Mouse (Mus musculus) forebrain, embryonic 16.5 days (tissue): ENCODE results near the gene Sgms2. TPM values are rescaled to one million over a fixed set of nuclear protein-coding genes. Genes with fewer than 3 reads are reported as not detected.
A peak's percentile ranks its signal among the peaks of the same experiment; 100 is the strongest.

ENCODE experiments used
- ATAC-seq: fragments of 200-750 bp; cut with Nextera tagmentation; 2 replicates; pipeline ENCODE4 v1.8.0; 2017; ENCODE audit warnings: mild to moderate bottlenecking, moderate library complexity
- H3K27ac ChIP-seq: fragments of 300-500 bp; sonication (generic); 2 replicates; pipeline ENCODE4 v1.5.1; 2014; ENCODE audit warnings: low read length, control low read depth
- H3K27me3 ChIP-seq: fragments of 300-500 bp; sonication (generic); replicated peaks from 2 replicates; pipeline ENCODE4 v1.6.1; 2014; ENCODE audit warnings: low read length; ENCODE audit not compliant: control insufficient read depth, insufficient read depth
- H3K36me3 ChIP-seq: fragments of 300-500 bp; sonication (generic); 2 replicates; pipeline ENCODE4 v1.6.1; 2014; ENCODE audit not compliant: control insufficient read depth, insufficient read depth
- H3K4me1 ChIP-seq: fragments of 300-500 bp; sonication (generic); replicated peaks from 2 replicates; pipeline ENCODE4 v1.6.1; 2014; ENCODE audit warnings: low read length; ENCODE audit not compliant: control insufficient read depth, insufficient read depth
- H3K4me2 ChIP-seq: fragments of 300-500 bp; sonication (generic); 2 replicates; pipeline ENCODE4 v1.6.1; 2014; ENCODE audit warnings: mild to moderate bottlenecking, low read length, control low read depth
- H3K4me3 ChIP-seq: fragments of 300-500 bp; sonication (generic); replicated peaks from 2 replicates; pipeline ENCODE4 v1.5.1; 2014; ENCODE audit warnings: mild to moderate bottlenecking, low read length, control low read depth
- H3K9ac ChIP-seq: fragments of 300-500 bp; sonication (generic); replicated peaks from 2 replicates; pipeline ENCODE4 v1.6.1; 2014; ENCODE audit warnings: low read depth, low read length, control low read depth
- H3K9me3 ChIP-seq: fragments of 300-500 bp; sonication (generic); 2 replicates; pipeline ENCODE4 v1.6.1; 2016; ENCODE audit warnings: low read length; ENCODE audit not compliant: control insufficient read depth
- WGBS: fragments of 180-500 bp; shearing (Covaris S2); extraction: QIAGEN DNeasy Blood & Tissue Kit; methylation state at CpG from one replicate; pipeline ENCODE4 v1.1.7; 2014; 5-methylcytosine and 5-hydroxymethylcytosine counted together
- polyA plus RNA-seq: library from polyadenylated mRNA; unstranded; fragments of >200 nt; fragmentation: Nextera tagmentation; extraction: Ambion mirVana; gene quantifications from 2 replicates; pipeline ENCODE4 v1.2.1, GENCODE M21; 2015

The Sgms2 gene
- polyA plus RNA-seq, 1 experiment from 2014 or later: 1.0 TPM

- Histone ChIP-seq H3K4me3 (no peak overlapping the region), H3K9me3 (no peaks in the 10 kb centered on the region), H3K27me3 (no peaks in the 10 kb centered on the region), H3K9ac (no peak overlapping the region), H3K36me3 (no peaks in the 10 kb centered on the region), H3K4me1 (peaks cover 4% of the 10 kb centered on the region), H3K27ac (no peak overlapping the region), H3K4me2 (no peak overlapping the region)
- WGBS: 98% methylated on average over 10 of the region's 10 CpGs
- ATAC-seq: no peak
Measured at GRCm38 (mm10) chr3:131476002-131476401, 15.2 kb downstream of the Sgms2 start.

GRCm38 (mm10) chr3:131474526-131474925, 16.7 kb downstream of the Sgms2 start:
- no peak overlapping the region for H3K4me2 ChIP-seq
- peaks cover 4% of the 10 kb centered on the region for H3K4me1 ChIP-seq
- no peaks in the 10 kb centered on the region for H3K36me3 ChIP-seq
- WGBS: 81% methylated on average over 13 of the region's 13 CpGs
- no peak for ATAC-seq
- H3K27ac ChIP-seq: no peak overlapping the region
- no peaks in the 10 kb centered on the region for H3K27me3 ChIP-seq
- no peaks in the 10 kb centered on the region for H3K9me3 ChIP-seq
- H3K4me3 ChIP-seq: no peak overlapping the region
- H3K9ac ChIP-seq: no peak overlapping the region

GRCm38 (mm10) chr3:131473496-131473895, 17.7 kb downstream of the Sgms2 start:
- H3K9me3 ChIP-seq: no peaks in the 10 kb centered on the region
- no peak overlapping the region for H3K9ac ChIP-seq
- no peak overlapping the region for H3K4me2 ChIP-seq
- H3K4me1 ChIP-seq: peaks cover 4% of the 10 kb centered on the region
- peak; percentile 35; the same call in 1 of the 2 replicates for ATAC-seq
- 38% methylated on average over 1 of the region's 1 CpGs for WGBS
- no peak overlapping the region for H3K4me3 ChIP-seq
- H3K27me3 ChIP-seq: no peaks in the 10 kb centered on the region
- H3K36me3 ChIP-seq: no peaks in the 10 kb centered on the region
- no peak overlapping the region for H3K27ac ChIP-seq

DNA sequence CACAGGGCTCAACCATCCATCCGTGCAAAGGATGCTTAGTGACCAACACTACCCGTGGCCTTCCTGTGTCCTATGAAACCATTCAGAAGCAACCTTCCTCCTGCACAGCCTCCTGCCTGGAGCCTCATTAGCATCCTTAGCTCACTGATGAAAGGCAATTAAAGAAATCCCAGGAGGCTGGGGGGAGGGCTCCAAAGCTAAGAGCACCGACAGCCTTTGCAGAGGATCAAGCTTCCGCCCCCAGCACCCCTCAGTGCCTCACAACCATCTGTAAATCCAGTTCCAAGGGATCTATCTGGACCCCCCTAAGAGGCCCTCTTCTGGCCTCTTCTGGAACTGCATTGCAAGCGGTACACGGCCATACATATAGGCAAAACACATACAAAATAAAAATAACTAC, 19.4 kb downstream of the Sgms2 start:
- Histone ChIP-seq H3K27me3 (no peaks in the 10 kb centered on the region), H3K27ac (no peak overlapping the region), H3K4me1 (peaks cover 4% of the 10 kb centered on the region), H3K4me3 (no peak overlapping the region), H3K9me3 (no peaks in the 10 kb centered on the region), H3K9ac (no peak overlapping the region), H3K36me3 (no peaks in the 10 kb centered on the region), H3K4me2 (no peak overlapping the region)
- 35% methylated on average over 6 of the region's 6 CpGs for WGBS
- ATAC-seq: peak; percentile 51

DNA sequence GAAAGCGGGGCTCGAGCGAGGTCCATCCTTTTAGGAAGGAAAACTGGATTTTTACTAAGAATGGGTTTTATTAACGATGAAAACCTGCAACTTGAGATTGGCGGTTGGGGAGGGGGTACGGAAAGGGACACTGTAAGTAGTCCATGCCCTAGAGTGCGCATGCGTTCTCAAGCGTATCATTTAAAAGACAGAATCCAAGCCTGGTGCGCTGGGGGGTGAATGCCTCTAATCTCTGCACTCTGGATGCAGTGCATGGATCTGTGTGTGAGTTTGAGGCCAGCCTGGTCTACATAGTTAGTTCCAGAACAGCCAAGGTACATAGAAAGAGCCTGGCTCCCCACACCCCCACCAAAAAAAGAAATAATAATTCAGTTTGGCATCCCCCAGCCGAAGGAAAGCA, 19.8 kb downstream of the Sgms2 start:
- peaks cover 4% of the 10 kb centered on the region for H3K4me1 ChIP-seq
- no peaks in the 10 kb centered on the region for H3K9me3 ChIP-seq
- no peaks in the 10 kb centered on the region for H3K36me3 ChIP-seq
- no peak overlapping the region for H3K27ac ChIP-seq
- H3K4me3 ChIP-seq: no peak overlapping the region
- WGBS: 46% methylated on average over 11 of the region's 11 CpGs
- H3K27me3 ChIP-seq: no peaks in the 10 kb centered on the region
- ATAC-seq: peak; percentile 43; the same call in 1 of the 2 replicates
- H3K9ac ChIP-seq: no peak overlapping the region
- H3K4me2 ChIP-seq: no peak overlapping the region

- WGBS: 39% methylated on average over 9 of the region's 9 CpGs
- Histone ChIP-seq H3K27ac (no peak overlapping the region), H3K4me1 (peaks cover 4% of the 10 kb centered on the region), H3K4me3 (no peak overlapping the region), H3K36me3 (no peaks in the 10 kb centered on the region), H3K9ac (no peak overlapping the region), H3K9me3 (no peaks in the 10 kb centered on the region), H3K27me3 (no peaks in the 10 kb centered on the region), H3K4me2 (no peak overlapping the region)
- peak; percentile 62 for ATAC-seq
Measured at GRCm38 (mm10) chr3:131470837-131471236, 20.4 kb downstream of the Sgms2 start.

DNA sequence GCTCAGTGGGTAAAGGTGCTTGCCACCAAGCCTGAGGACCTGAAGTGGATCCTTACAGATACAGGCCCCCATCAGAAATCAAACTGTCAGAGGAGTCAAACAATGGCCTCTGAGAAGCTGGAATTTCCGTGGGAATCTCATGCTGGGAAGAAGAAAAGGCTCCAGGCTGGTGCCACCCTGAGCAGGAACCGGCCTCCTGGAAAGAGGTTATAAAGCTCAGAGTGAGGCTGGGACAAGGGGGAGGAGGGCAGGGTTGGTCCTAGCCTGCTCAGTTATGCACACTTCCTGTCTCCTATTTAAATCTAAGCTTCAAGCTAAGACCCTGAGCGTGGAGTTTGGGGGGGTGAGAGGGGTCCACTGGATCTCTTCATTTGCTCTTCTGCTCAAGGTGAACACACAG, 21.6 kb downstream of the Sgms2 start:
- H3K4me3 ChIP-seq: no peak overlapping the region
- no peak overlapping the region for H3K9ac ChIP-seq
- ATAC-seq: no peak
- H3K9me3 ChIP-seq: no peaks in the 10 kb centered on the region
- 26% methylated on average over 3 of the region's 3 CpGs for WGBS
- H3K36me3 ChIP-seq: no peaks in the 10 kb centered on the region
- no peak overlapping the region for H3K27ac ChIP-seq
- H3K4me1 ChIP-seq: peaks cover 4% of the 10 kb centered on the region
- no peak overlapping the region for H3K4me2 ChIP-seq
- no peaks in the 10 kb centered on the region for H3K27me3 ChIP-seq

GRCm38 (mm10) chr3:131466371-131466770, 24.8 kb downstream of the Sgms2 start:
- Histone ChIP-seq H3K4me3 (no peak overlapping the region), H3K27me3 (no peaks in the 10 kb centered on the region), H3K9me3 (no peaks in the 10 kb centered on the region), H3K9ac (no peak overlapping the region), H3K36me3 (no peaks in the 10 kb centered on the region), H3K27ac (no peak overlapping the region), H3K4me2 (no peak overlapping the region), H3K4me1 (no peaks in the 10 kb centered on the region)
- WGBS: 90% methylated on average over 6 of the region's 6 CpGs
- no peak for ATAC-seq

DNA sequence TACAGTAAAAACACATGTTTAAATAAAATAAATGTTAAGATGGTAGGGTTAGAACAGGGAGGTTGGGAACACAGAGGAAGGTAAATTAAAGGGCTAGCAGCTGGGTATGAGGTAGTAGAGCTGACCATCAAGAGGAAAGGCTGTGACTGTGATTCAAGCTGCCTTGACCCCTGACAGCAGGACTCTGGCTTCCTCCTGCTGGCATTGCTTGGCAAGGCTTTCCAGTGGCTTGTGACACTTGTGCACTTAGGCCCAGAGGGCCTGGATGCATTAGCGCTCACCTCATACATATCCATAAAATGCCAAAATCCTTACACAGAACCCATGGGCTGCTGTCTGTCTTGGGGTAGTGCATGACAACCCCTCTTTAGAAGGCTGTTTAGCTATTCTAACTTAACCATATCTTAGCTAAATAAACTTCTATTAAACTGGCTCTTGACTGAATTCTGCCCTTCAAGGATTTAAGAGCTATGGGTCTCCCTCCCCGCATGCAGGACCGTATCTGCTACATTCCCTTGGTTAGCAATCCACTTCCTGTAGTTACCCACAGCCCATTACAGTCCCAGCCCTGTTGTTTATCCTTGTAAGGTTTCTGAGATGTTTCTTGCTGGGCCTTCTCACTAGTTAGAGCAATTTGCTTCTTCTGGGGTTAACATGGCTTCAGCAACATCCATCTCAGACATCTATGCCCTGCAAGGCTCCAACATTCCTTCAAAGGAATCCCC, 25.5 kb downstream of the Sgms2 start:
- WGBS: 90% methylated on average over 3 of the region's 3 CpGs
- H3K4me1 ChIP-seq: no peaks in the 10 kb centered on the region
- no peaks in the 10 kb centered on the region for H3K27me3 ChIP-seq
- no peak overlapping the region for H3K27ac ChIP-seq
- no peaks in the 10 kb centered on the region for H3K9me3 ChIP-seq
- no peak for ATAC-seq
- H3K4me3 ChIP-seq: no peak overlapping the region
- H3K4me2 ChIP-seq: no peak overlapping the region
- no peaks in the 10 kb centered on the region for H3K36me3 ChIP-seq
- no peak overlapping the region for H3K9ac ChIP-seq

GRCm38 (mm10) chr3:131372996-131373395, 118.2 kb downstream of the Sgms2 start:
- Histone ChIP-seq H3K4me1 (no peaks in the 10 kb centered on the region), H3K27ac (no peak overlapping the region), H3K4me3 (no peak overlapping the region), H3K27me3 (no peaks in the 10 kb centered on the region), H3K4me2 (no peak overlapping the region), H3K36me3 (no peaks in the 10 kb centered on the region), H3K9ac (no peak overlapping the region), H3K9me3 (no peaks in the 10 kb centered on the region)
- WGBS: 85% methylated on average over 7 of the region's 7 CpGs
- ATAC-seq: no peak
